ENCODE assay signal across 9 mouse cellular contexts in genomic region chr11:120136796-120137624, GRCm38 (mm10). TPM values are rescaled to one million over a fixed set of nuclear protein-coding genes. Genes with fewer than 3 reads are reported as not detected.
A peak's percentile ranks its signal among the peaks of the same experiment; 100 is the strongest.
DNase-seq lines count a peak whose midpoint lies in the region; ATAC-seq and TF ChIP-seq lines count a peak whose summit lies in the region.
"Had no signal": no experiment of that assay in that cellular context is flagged by ENCODE, and none has a peak within 500 bp of the region (broad histone marks: within the 10 kb centered on the region; RNA-seq: fewer than 3 reads in every experiment).

No protein-coding gene starts in this region.

- peaks cover 22 to 42% of the 10 kb centered on the region in 2 experiments for H3K4me1 ChIP-seq in MEL (ENCODE audit: control insufficient read depth in 1 of 2, insufficient read depth in 2 of 2, low read length in 2 of 2)
- 0 out of 2 replicates have a peak, but pooled peaks cover 6% of the 10 kb centered on the region for H3K4me1 ChIP-seq in intestine, postnatal 0 days (replicated peaks; ENCODE audit: control insufficient read depth, insufficient read depth, low read length)
- peaks cover 51% of the 10 kb centered on the region for H3K4me1 ChIP-seq in liver, embryonic 16.5 days (ENCODE audit: control insufficient read depth, low read depth, low read length)
- H3K4me1 ChIP-seq in midbrain, embryonic 11.5 days (ENCODE audit: control insufficient read depth, insufficient read depth, low read length): peaks cover 4% of the 10 kb centered on the region; the same call in 1 of the 2 replicates
- H3K4me1 ChIP-seq in midbrain, embryonic 15.5 days: peaks cover 7% of the 10 kb centered on the region; the same call in 1 of the 2 replicates

- no peak for TF ChIP-seq RAD21 in MEL (IDR thresholded peaks at IDR 0.05; ENCODE audit: low read depth, low read length)

- peak; percentile 88 to 92 for TF ChIP-seq EP300 in MEL (IDR thresholded peaks at IDR 0.05; ENCODE audit: low read depth in 1 of 2, low read length in 2 of 2)

- no peaks in the 10 kb centered on the region for H3K9me3 ChIP-seq in MEL (replicated peaks; ENCODE audit: insufficient read depth, low read length)
- H3K9me3 ChIP-seq in intestine, postnatal 0 days (ENCODE audit: control insufficient read depth): no peaks in the 10 kb centered on the region
- no peaks in the 10 kb centered on the region for H3K9me3 ChIP-seq in liver, embryonic 16.5 days (replicated peaks; ENCODE audit: control insufficient read depth, low read length)
- H3K9me3 ChIP-seq in midbrain, embryonic 11.5 days (ENCODE audit: control insufficient read depth, low read length): no peaks in the 10 kb centered on the region
- no peaks in the 10 kb centered on the region for H3K9me3 ChIP-seq in midbrain, embryonic 15.5 days
- H3K9me3 ChIP-seq: limb, embryonic 13.5 days had no signal

- peak; percentile 26 for ATAC-seq in intestine, postnatal 0 days
- ATAC-seq in liver, embryonic 16.5 days (ENCODE audit: low read depth): peak; percentile 84
- no peak for ATAC-seq in midbrain, embryonic 11.5 days (ENCODE audit: low FRiP score)
- no peak for ATAC-seq in midbrain, embryonic 15.5 days (replicated peaks)

- peaks cover 8 to 35% of the 10 kb centered on the region in 2 experiments for H3K36me3 ChIP-seq in MEL (ENCODE audit: control insufficient read depth in 1 of 2, insufficient read depth in 2 of 2, low read length in 2 of 2)
- H3K36me3 ChIP-seq in intestine, postnatal 0 days (ENCODE audit: control insufficient read depth, insufficient read depth): peaks cover 66% of the 10 kb centered on the region
- peaks cover 14% of the 10 kb centered on the region for H3K36me3 ChIP-seq in liver, embryonic 16.5 days (ENCODE audit: control insufficient read depth, insufficient read depth)
- H3K36me3 ChIP-seq in midbrain, embryonic 11.5 days (ENCODE audit: control insufficient read depth, insufficient read depth, low read length): no peaks in the 10 kb centered on the region
- 0 out of 2 replicates have a peak, but pooled peaks cover 7% of the 10 kb centered on the region for H3K36me3 ChIP-seq in midbrain, embryonic 15.5 days (replicated peaks)

- DNase-seq in MEL (ENCODE audit: low read depth, low spot score): peak; percentile 91
- DNase-seq in c-Kit-positive CD71-positive TER-119-positive erythroid progenitor cells, embryonic 14.5 days (ENCODE audit: low spot score): peak; percentile 37
- DNase-seq in telencephalon, adult 2 months (ENCODE audit: low read depth, low spot score): peak; percentile 80
- no peak for DNase-seq in midbrain, embryonic 11.5 days (ENCODE audit: low spot score, missing footprints)
- DNase-seq in adrenal gland, postnatal 14 days: no peak

- TF ChIP-seq POLR2A in MEL (IDR thresholded peaks at IDR 0.05; ENCODE audit: control insufficient read depth in 1 of 2, insufficient read depth in 1 of 2, low read depth in 1 of 2, low read length in 2 of 2, poor library complexity in 1 of 2): no peak; a peak in 1 of 4 replicates

- H3K9ac ChIP-seq in MEL (ENCODE audit: control insufficient read depth, low read depth, low read length, poor library complexity, severe bottlenecking): peak overlapping the region; percentile 6
- H3K9ac ChIP-seq in intestine, postnatal 0 days (ENCODE audit: low read depth, low read length): peak overlapping the region; percentile 11; the same call in 1 of the 2 replicates
- peak overlapping the region; percentile 34; the same call in 1 of the 2 replicates for H3K9ac ChIP-seq in liver, embryonic 16.5 days (ENCODE audit: low read depth, low read length)
- no peak overlapping the region for H3K9ac ChIP-seq in midbrain, embryonic 11.5 days (ENCODE audit: low read length)
- H3K9ac ChIP-seq in midbrain, embryonic 15.5 days: no peak overlapping the region
- H3K9ac ChIP-seq: limb, embryonic 13.5 days had no signal

- H3K27ac ChIP-seq in MEL (ENCODE audit: control insufficient read depth, low read depth, low read length): peak overlapping the region; percentile 63
- peak overlapping the region; percentile 74; the same call in 1 of the 2 replicates for H3K27ac ChIP-seq in intestine, postnatal 0 days (ENCODE audit: low read depth, low read length)
- H3K27ac ChIP-seq in liver, embryonic 16.5 days (ENCODE audit: low read length): peak overlapping the region; percentile 82
- no peak overlapping the region for H3K27ac ChIP-seq in midbrain, embryonic 11.5 days (ENCODE audit: low read depth, low read length)
- no peak overlapping the region for H3K27ac ChIP-seq in midbrain, embryonic 15.5 days
- H3K27ac ChIP-seq: limb, embryonic 13.5 days had no signal

- H3K79me2 ChIP-seq in MEL (ENCODE audit: control insufficient read depth, insufficient read depth, low read length, poor library complexity): no peaks in the 10 kb centered on the region; the same call in 1 of the 2 replicates

- WGBS in intestine, postnatal 0 days: 46% methylated on average over 23 of the region's 23 CpGs
- 27% methylated on average over 23 of the region's 23 CpGs for WGBS in liver, embryonic 16.5 days (ENCODE audit: insufficient replicate concordance)
- WGBS in midbrain, embryonic 11.5 days: 75% methylated on average over 23 of the region's 23 CpGs
- WGBS in midbrain, embryonic 15.5 days: 54% methylated on average over 23 of the region's 23 CpGs

- no peak overlapping the region for H3K4me2 ChIP-seq in intestine, postnatal 0 days (replicated peaks; ENCODE audit: low read depth)
- H3K4me2 ChIP-seq in liver, embryonic 16.5 days (ENCODE audit: low read depth, low read length): peak overlapping the region; percentile 43
- H3K4me2 ChIP-seq in midbrain, embryonic 11.5 days: no peak overlapping the region
- H3K4me2 ChIP-seq in midbrain, embryonic 15.5 days: no peak overlapping the region
- H3K4me2 ChIP-seq: limb, embryonic 13.5 days had no signal

- H3K4me3 ChIP-seq in MEL (ENCODE audit: control insufficient read depth in 1 of 2, insufficient read depth in 1 of 2, low read depth in 2 of 2, low read length in 2 of 2): no peak overlapping the region
- H3K4me3 ChIP-seq in intestine, postnatal 0 days (ENCODE audit: low read depth, low read length): no peak overlapping the region
- peak overlapping the region; percentile 6; the same call in 1 of the 2 replicates for H3K4me3 ChIP-seq in liver, embryonic 16.5 days (ENCODE audit: low read depth, low read length)
- H3K4me3 ChIP-seq in midbrain, embryonic 11.5 days (ENCODE audit: low read depth, low read length): no peak overlapping the region
- H3K4me3 ChIP-seq in midbrain, embryonic 15.5 days: no peak overlapping the region
- H3K4me3 ChIP-seq: limb, embryonic 13.5 days had no signal

- H3K27me3 ChIP-seq in MEL (ENCODE audit: control insufficient read depth in 1 of 2, insufficient read depth in 2 of 2, low read length in 2 of 2): no peaks in the 10 kb centered on the region
- no peaks in the 10 kb centered on the region for H3K27me3 ChIP-seq in intestine, postnatal 0 days (replicated peaks; ENCODE audit: control insufficient read depth, insufficient read depth, low read length)
- no peaks in the 10 kb centered on the region for H3K27me3 ChIP-seq in liver, embryonic 16.5 days (ENCODE audit: control insufficient read depth, insufficient read depth, low read depth, low read length)
- H3K27me3 ChIP-seq in midbrain, embryonic 11.5 days (ENCODE audit: control insufficient read depth, insufficient read depth, low read length): no peaks in the 10 kb centered on the region
- H3K27me3 ChIP-seq in midbrain, embryonic 15.5 days (replicated peaks): no peaks in the 10 kb centered on the region
- H3K27me3 ChIP-seq: limb, embryonic 13.5 days had no signal

- no peak for TF ChIP-seq CTCF in MEL (IDR thresholded peaks at IDR 0.05 in 2 of 3, conservative IDR thresholded peaks at IDR 0.05 in 1 of 3; ENCODE audit: control insufficient read depth in 1 of 3, insufficient read depth in 1 of 3, low read depth in 2 of 3, low read length in 3 of 3, poor library complexity in 1 of 3, severe bottlenecking in 1 of 3)
- TF ChIP-seq CTCF in intestine, postnatal 0 days (IDR thresholded peaks at IDR 0.05; ENCODE audit: low read depth): no peak

RNA-seq across cellular contexts. Expression of gene Slc38a10, which starts 14.1 kb away (rescaled TPM):
- total RNA-seq in MEL (2012; rRNA removed): 71.3 and 78.2 TPM in 2 replicates
- polyA plus RNA-seq in MEL (2012; ENCODE audit: insufficient read depth in 1 of 2, insufficient read length in 2 of 2, low read depth in 1 of 2, low replicate concordance in 2 of 2, missing spikeins in 1 of 2): 10 to 100 TPM in 1 of 2 experiments, not detected in 1; 80.7 TPM
- polyA plus RNA-seq in intestine, postnatal 0 days (2015; fragmentation: Nextera tagmentation; extraction: Ambion mirVana): 56.4 and 57.3 TPM in 2 replicates
- 36.6 and 42.0 TPM in 2 replicates for polyA plus RNA-seq in liver, embryonic 16.5 days (2015; fragmentation: Nextera tagmentation; extraction: Ambion mirVana)
- 46.3 and 53.3 TPM in 2 replicates for polyA plus RNA-seq in midbrain, embryonic 11.5 days (2014; fragmentation: Nextera tagmentation; extraction: Ambion mirVana)
- 105 and 115 TPM in 2 replicates for total RNA-seq in adrenal gland, postnatal 14 days (2021)
- 116 and 125 TPM in 2 replicates for polyA plus RNA-seq in midbrain, embryonic 15.5 days (2015; fragmentation: Nextera tagmentation; extraction: Ambion mirVana)

RNA-seq across cellular contexts. Expression of gene Ndufaf8, which starts 38.3 kb away (rescaled TPM):
- total RNA-seq in MEL (2012; rRNA removed): 99.2 and 120 TPM in 2 replicates
- 10 to 100 TPM in 1 of 2 experiments, not detected in 1; 77.6 TPM for polyA plus RNA-seq in MEL (2012; ENCODE audit: insufficient read depth in 1 of 2, insufficient read length in 2 of 2, low read depth in 1 of 2, low replicate concordance in 2 of 2, missing spikeins in 1 of 2)
- 153 TPM in 2 replicates for polyA plus RNA-seq in intestine, postnatal 0 days (2015; fragmentation: Nextera tagmentation; extraction: Ambion mirVana)
- 36.3 and 45.3 TPM in 2 replicates for polyA plus RNA-seq in liver, embryonic 16.5 days (2015; fragmentation: Nextera tagmentation; extraction: Ambion mirVana)
- 58.4 and 61.3 TPM in 2 replicates for polyA plus RNA-seq in midbrain, embryonic 11.5 days (2014; fragmentation: Nextera tagmentation; extraction: Ambion mirVana)
- 50.0 and 55.2 TPM in 2 replicates for total RNA-seq in adrenal gland, postnatal 14 days (2021)
- 51.4 and 53.5 TPM in 2 replicates for polyA plus RNA-seq in midbrain, embryonic 15.5 days (2015; fragmentation: Nextera tagmentation; extraction: Ambion mirVana)

RNA-seq across cellular contexts. Expression of gene Tepsin, which starts 38.5 kb away (rescaled TPM):
- 12.6 and 16.6 TPM in 2 replicates for total RNA-seq in MEL (2012; rRNA removed)
- 10 to 100 TPM in 1 of 2 experiments, not detected in 1; 14.3 TPM for polyA plus RNA-seq in MEL (2012; ENCODE audit: insufficient read depth in 1 of 2, insufficient read length in 2 of 2, low read depth in 1 of 2, low replicate concordance in 2 of 2, missing spikeins in 1 of 2)
- polyA plus RNA-seq in intestine, postnatal 0 days (2015; fragmentation: Nextera tagmentation; extraction: Ambion mirVana): 13.5 and 15.1 TPM in 2 replicates
- polyA plus RNA-seq in liver, embryonic 16.5 days (2015; fragmentation: Nextera tagmentation; extraction: Ambion mirVana): 6.3 and 7.2 TPM in 2 replicates
- 12.3 and 14.2 TPM in 2 replicates for polyA plus RNA-seq in midbrain, embryonic 11.5 days (2014; fragmentation: Nextera tagmentation; extraction: Ambion mirVana)
- 10.7 and 13.7 TPM in 2 replicates for total RNA-seq in adrenal gland, postnatal 14 days (2021)
- 23.6 and 24.2 TPM in 2 replicates for polyA plus RNA-seq in midbrain, embryonic 15.5 days (2015; fragmentation: Nextera tagmentation; extraction: Ambion mirVana)

RNA-seq across cellular contexts. Expression of gene Cep131, which starts 50.4 kb away (rescaled TPM):
- 17.6 and 21.6 TPM in 2 replicates for total RNA-seq in MEL (2012; rRNA removed)
- polyA plus RNA-seq in MEL (2012; ENCODE audit: insufficient read depth in 1 of 2, insufficient read length in 2 of 2, low read depth in 1 of 2, low replicate concordance in 2 of 2, missing spikeins in 1 of 2): 10 to 100 TPM in 1 of 2 experiments, not detected in 1; 26.6 TPM
- polyA plus RNA-seq in intestine, postnatal 0 days (2015; fragmentation: Nextera tagmentation; extraction: Ambion mirVana): 4.8 and 5.6 TPM in 2 replicates
- 3.3 and 3.4 TPM in 2 replicates for polyA plus RNA-seq in liver, embryonic 16.5 days (2015; fragmentation: Nextera tagmentation; extraction: Ambion mirVana)
- 24.9 and 28.9 TPM in 2 replicates for polyA plus RNA-seq in midbrain, embryonic 11.5 days (2014; fragmentation: Nextera tagmentation; extraction: Ambion mirVana)
- 67.4 and 80.7 TPM in 2 replicates for total RNA-seq in adrenal gland, postnatal 14 days (2021)
- 35.0 and 35.6 TPM in 2 replicates for polyA plus RNA-seq in midbrain, embryonic 15.5 days (2015; fragmentation: Nextera tagmentation; extraction: Ambion mirVana)

Comparison
In these comparisons a context has a peak if more than half of its experiments do, and no peak if none do; other contexts are left out.
1. DNase-seq: peak in MEL (single experiment), c-Kit-positive CD71-positive TER-119-positive erythroid progenitor cells, embryonic 14.5 days (single experiment) and telencephalon, adult 2 months (single experiment); none in midbrain, embryonic 11.5 days (single experiment) and adrenal gland, postnatal 14 days (single experiment).
2. H3K27ac ChIP-seq: peak in MEL (single experiment), intestine, postnatal 0 days (single experiment) and liver, embryonic 16.5 days (single experiment); none in midbrain, embryonic 11.5 days (single experiment) and midbrain, embryonic 15.5 days (single experiment).
3. H3K9ac ChIP-seq: peak in MEL (single experiment), intestine, postnatal 0 days (single experiment) and liver, embryonic 16.5 days (single experiment); none in midbrain, embryonic 11.5 days (single experiment) and midbrain, embryonic 15.5 days (single experiment).
4. ATAC-seq: peak in intestine, postnatal 0 days (single experiment) and liver, embryonic 16.5 days (single experiment); none in midbrain, embryonic 11.5 days (single experiment) and midbrain, embryonic 15.5 days (single experiment).